Mouse (Mus musculus): ENCODE results near the gene Rbp3. TPM values are rescaled to one million over a fixed set of nuclear protein-coding genes. Genes with fewer than 3 reads are reported as not detected.

Rbp3 gene
- polyA plus RNA-seq, 1 experiment = not detected

DNA sequence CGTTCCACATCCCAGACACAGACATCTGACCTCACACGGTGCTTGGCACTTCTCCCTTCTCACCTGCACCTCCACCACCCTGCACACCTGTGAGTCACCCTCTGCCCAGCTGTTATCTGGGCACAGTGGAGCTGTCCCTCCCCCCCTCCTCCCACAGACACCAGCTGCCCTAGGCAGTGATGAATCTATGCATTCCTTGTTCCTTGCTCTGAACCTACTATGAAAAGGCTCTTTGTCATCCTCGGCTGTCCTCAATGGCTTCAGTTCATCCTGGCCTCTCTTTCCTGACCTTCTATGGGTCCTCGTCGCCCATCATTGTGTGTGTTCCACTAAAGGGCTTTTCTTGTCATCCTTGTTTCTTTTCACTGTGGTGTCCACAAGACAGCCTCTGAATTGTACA, 20.9 kb downstream of the Rbp3 start:
- Histone ChIP-seq H3K36me3 (ENCODE audit: control insufficient read depth, insufficient read depth, low read length) (no peaks in the 10 kb centered on the region), H3K4me1 (ENCODE audit: control insufficient read depth, insufficient read depth, insufficient read length, low read length) (no peaks in the 10 kb centered on the region), H3K27ac (ENCODE audit: insufficient read depth, low read depth, low read length) (no peak overlapping the region), H3K27me3 (ENCODE audit: control insufficient read depth, insufficient read depth, low read length) (no peaks in the 10 kb centered on the region), H3K4me3 (ENCODE audit: low read depth, low read length) (no peak overlapping the region)
- TF ChIP-seq CTCF (IDR thresholded peaks at IDR 0.05; ENCODE audit: extremely low read depth, insufficient read length, insufficient replicate concordance, low read depth, low read length) (no peak), POLR2A (IDR thresholded peaks at IDR 0.05; ENCODE audit: low read depth, low read length) (no peak)
- 64% methylated on average over 5 of the region's 5 CpGs for WGBS

DNA sequence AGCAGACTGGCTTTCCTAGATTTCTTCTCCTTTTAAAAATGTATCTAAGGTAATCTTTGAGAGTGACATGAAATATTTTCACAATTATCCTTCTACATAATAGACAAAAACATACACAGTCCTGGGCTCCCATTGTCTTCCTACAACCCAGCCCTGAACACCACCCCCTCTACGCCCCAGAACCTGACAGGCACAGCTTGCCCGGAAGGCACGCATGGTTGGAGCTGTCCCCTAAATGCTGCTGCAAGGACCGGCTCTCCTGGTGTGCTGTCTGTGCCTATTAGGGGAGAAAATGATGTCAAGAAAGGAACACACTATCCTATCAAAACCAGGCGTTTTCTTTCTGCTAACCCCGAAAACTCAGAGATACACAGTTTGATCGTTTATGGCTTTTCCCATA, 23.9 kb downstream of the Rbp3 start:
- WGBS = 37% methylated on average over 7 of the region's 7 CpGs
- Histone ChIP-seq H3K27me3 (ENCODE audit: control insufficient read depth, insufficient read depth, low read length) (no peaks in the 10 kb centered on the region), H3K27ac (ENCODE audit: insufficient read depth, low read depth, low read length) (no peak overlapping the region), H3K4me3 (ENCODE audit: low read depth, low read length) (no peak overlapping the region), H3K36me3 (ENCODE audit: control insufficient read depth, insufficient read depth, low read length) (no peaks in the 10 kb centered on the region), H3K4me1 (ENCODE audit: control insufficient read depth, insufficient read depth, insufficient read length, low read length) (no peaks in the 10 kb centered on the region)
- TF ChIP-seq POLR2A (IDR thresholded peaks at IDR 0.05; ENCODE audit: low read depth, low read length) = no peak
- no peak for TF ChIP-seq CTCF (IDR thresholded peaks at IDR 0.05; ENCODE audit: extremely low read depth, insufficient read length, insufficient replicate concordance, low read depth, low read length)

DNA sequence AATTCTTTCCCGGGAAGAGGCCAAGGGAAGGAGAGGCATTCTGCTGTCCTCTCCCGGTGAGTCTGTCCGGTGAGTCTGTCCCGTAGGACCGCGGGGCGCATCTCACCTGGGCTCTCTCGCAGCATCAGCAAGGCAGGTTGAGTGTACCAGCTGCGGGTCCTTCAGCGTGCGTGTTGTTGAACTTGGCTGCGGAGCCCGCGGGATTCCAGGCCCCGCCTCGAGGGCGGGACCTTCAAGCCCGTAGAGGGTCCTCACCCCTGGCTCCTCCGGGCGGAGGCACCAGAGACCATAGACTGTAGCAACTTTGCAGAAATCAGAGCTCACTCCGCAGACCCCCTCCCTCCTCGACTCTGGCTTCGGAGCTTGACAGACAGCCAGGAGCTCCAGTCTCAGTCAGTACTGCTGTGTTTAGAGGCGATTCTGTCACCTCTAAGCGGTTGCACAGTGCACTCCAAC, 24.8 kb downstream of the Rbp3 start, which contains the start of gene Zfp488:
Zfp488 (minus strand) TSS at position 161 of the 456 bp plus-strand sequence.
- Histone ChIP-seq H3K27me3 (ENCODE audit: control insufficient read depth, insufficient read depth, low read length) (no peaks in the 10 kb centered on the region), H3K27ac (ENCODE audit: insufficient read depth, low read depth, low read length) (no peak within 1 kb of the TSS), H3K4me3 (ENCODE audit: low read depth, low read length) (no peak within 1 kb of the TSS), H3K4me1 (ENCODE audit: control insufficient read depth, insufficient read depth, insufficient read length, low read length) (no peaks in the 10 kb centered on the region), H3K36me3 (ENCODE audit: control insufficient read depth, insufficient read depth, low read length) (no peaks in the 10 kb centered on the region)
- no peak for TF ChIP-seq CTCF (IDR thresholded peaks at IDR 0.05; ENCODE audit: extremely low read depth, insufficient read length, insufficient replicate concordance, low read depth, low read length)
- TF ChIP-seq POLR2A (IDR thresholded peaks at IDR 0.05; ENCODE audit: low read depth, low read length) = no peak
- 5% methylated on average over 25 of the region's 25 CpGs for WGBS

DNA sequence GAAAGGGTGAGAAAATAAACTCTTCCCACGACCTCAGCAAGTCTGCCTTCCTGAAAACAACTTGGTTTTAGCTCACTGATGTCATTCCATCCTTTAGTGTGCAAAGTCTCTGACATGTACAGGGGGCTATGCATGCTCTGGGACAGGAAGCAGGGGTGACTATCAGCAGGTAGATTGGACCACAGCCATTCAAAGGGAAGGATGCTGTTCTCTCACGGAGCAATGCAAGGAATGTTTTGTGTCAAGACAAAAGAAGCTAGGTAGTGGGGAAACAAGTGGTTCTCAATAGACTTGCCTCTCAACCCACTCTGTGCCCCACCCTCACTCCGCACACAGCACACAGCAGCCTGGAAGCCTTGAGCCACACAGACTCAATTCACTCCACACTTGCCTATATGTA, 35.4 kb downstream of the Rbp3 start:
- WGBS = 42% methylated on average over 3 of the region's 3 CpGs
- H3K27ac ChIP-seq (ENCODE audit: insufficient read depth, low read depth, low read length) = no peak overlapping the region
- TF ChIP-seq POLR2A (IDR thresholded peaks at IDR 0.05; ENCODE audit: low read depth, low read length) (no peak), CTCF (IDR thresholded peaks at IDR 0.05; ENCODE audit: extremely low read depth, insufficient read length, insufficient replicate concordance, low read depth, low read length) (no peak)
- H3K4me1 ChIP-seq (ENCODE audit: control insufficient read depth, insufficient read depth, insufficient read length, low read length) = no peaks in the 10 kb centered on the region
- H3K4me3 ChIP-seq (ENCODE audit: low read depth, low read length) = no peak overlapping the region
- no peaks in the 10 kb centered on the region for H3K27me3 ChIP-seq (ENCODE audit: control insufficient read depth, insufficient read depth, low read length)
- no peaks in the 10 kb centered on the region for H3K36me3 ChIP-seq (ENCODE audit: control insufficient read depth, insufficient read depth, low read length)

DNA sequence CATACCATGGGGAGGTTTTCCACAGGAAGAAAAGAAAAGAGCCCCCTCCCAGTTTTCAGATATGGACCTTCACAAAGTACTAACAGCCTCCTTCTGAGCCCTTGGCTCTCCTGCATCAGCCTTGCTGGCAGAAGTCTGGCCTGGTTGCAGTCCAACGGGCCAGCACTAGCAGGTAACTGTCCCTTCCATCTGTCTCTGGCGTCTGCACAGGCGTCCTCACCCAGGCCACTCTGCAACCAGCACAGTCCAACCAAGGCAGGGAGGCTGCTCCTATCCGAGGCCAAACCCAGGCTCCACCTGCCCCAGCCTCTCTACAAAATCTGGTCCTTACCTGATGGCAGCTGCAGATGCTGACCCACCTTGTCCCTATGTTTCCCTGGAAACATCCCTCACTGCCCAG, 38.2 kb downstream of the Rbp3 start:
- H3K27ac ChIP-seq (ENCODE audit: insufficient read depth, low read depth, low read length) = no peak overlapping the region
- 64% methylated on average over 4 of the region's 4 CpGs for WGBS
- TF ChIP-seq CTCF (IDR thresholded peaks at IDR 0.05; ENCODE audit: extremely low read depth, insufficient read length, insufficient replicate concordance, low read depth, low read length) = no peak
- TF ChIP-seq POLR2A (IDR thresholded peaks at IDR 0.05; ENCODE audit: low read depth, low read length) = no peak
- no peaks in the 10 kb centered on the region for H3K27me3 ChIP-seq (ENCODE audit: control insufficient read depth, insufficient read depth, low read length)
- no peak overlapping the region for H3K4me3 ChIP-seq (ENCODE audit: low read depth, low read length)
- no peaks in the 10 kb centered on the region for H3K36me3 ChIP-seq (ENCODE audit: control insufficient read depth, insufficient read depth, low read length)
- H3K4me1 ChIP-seq (ENCODE audit: control insufficient read depth, insufficient read depth, insufficient read length, low read length) = no peaks in the 10 kb centered on the region

DNA sequence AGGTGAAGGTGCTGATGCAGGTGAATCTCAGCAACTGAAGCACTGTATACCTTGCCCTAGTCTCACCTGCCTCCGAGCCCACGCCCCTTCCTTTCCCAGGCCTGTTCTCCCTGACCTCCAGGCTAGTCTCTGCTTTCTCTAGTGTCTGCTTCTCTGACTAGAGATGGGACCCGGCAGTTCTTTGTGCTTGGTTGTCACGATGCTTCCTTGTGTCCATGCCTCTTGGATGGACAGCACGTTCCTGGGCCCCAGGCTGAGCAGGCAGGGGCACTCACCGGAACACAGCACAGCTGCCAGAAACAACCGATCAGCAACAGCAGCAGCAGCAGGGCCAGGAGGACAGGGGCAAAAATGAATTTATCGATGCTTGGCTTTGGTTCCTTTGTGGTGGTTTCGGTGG, 39.2 kb downstream of the Rbp3 start:
- H3K4me3 ChIP-seq (ENCODE audit: low read depth, low read length) = no peak overlapping the region
- TF ChIP-seq POLR2A (IDR thresholded peaks at IDR 0.05; ENCODE audit: low read depth, low read length) = no peak
- TF ChIP-seq CTCF (IDR thresholded peaks at IDR 0.05; ENCODE audit: extremely low read depth, insufficient read length, insufficient replicate concordance, low read depth, low read length) = no peak
- H3K27me3 ChIP-seq (ENCODE audit: control insufficient read depth, insufficient read depth, low read length) = no peaks in the 10 kb centered on the region
- no peaks in the 10 kb centered on the region for H3K36me3 ChIP-seq (ENCODE audit: control insufficient read depth, insufficient read depth, low read length)
- no peaks in the 10 kb centered on the region for H3K4me1 ChIP-seq (ENCODE audit: control insufficient read depth, insufficient read depth, insufficient read length, low read length)
- WGBS = 89% methylated on average over 9 of the region's 9 CpGs
- H3K27ac ChIP-seq (ENCODE audit: insufficient read depth, low read depth, low read length) = no peak overlapping the region

DNA sequence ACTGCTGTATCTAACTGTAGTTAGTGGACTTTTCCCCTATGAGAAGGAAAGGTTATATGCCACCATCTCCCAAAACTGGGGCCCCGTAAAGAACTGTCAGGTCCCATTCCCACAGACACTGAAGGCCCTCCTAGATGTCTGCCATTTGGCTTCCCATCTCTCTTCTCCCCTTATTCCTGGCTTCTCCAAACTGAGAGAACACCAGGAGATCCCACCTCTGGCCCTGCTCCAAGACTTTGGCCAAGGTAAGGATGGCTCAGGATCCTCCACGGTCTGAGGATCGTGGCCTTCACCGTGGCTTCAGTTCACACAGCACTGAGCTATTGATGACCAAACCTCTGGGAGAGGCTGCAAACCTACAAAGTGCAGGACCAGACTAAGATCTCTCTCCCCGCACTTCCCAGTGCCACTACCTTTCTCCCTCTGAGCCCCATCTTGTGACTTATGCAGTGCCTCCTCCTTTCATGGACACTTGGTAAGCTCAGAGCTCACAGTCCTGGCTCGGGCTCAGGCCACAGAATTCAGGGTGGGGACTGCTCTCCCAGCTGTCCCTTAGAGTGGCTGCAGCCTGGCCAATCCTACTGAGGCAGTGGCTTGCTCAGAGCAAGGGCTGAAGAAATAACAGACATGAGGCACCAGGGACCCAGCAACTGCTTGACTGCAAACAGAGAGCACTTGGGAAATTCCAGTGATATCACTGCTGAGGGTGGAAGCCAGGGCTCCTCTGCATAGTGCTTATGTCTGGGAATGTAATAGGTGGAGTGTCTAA, 39.9 kb downstream of the Rbp3 start:
- TF ChIP-seq POLR2A (IDR thresholded peaks at IDR 0.05; ENCODE audit: low read depth, low read length) (no peak), CTCF (IDR thresholded peaks at IDR 0.05; ENCODE audit: extremely low read depth, insufficient read length, insufficient replicate concordance, low read depth, low read length) (no peak)
- 80% methylated on average over 6 of the region's 6 CpGs for WGBS

More for the DNA sequence above, 39.9 kb downstream of the Rbp3 start:
- H3K36me3 ChIP-seq (ENCODE audit: control insufficient read depth, insufficient read depth, low read length) = no peaks in the 10 kb centered on the region
- H3K27me3 ChIP-seq (ENCODE audit: control insufficient read depth, insufficient read depth, low read length) = no peaks in the 10 kb centered on the region
- no peak overlapping the region for H3K4me3 ChIP-seq (ENCODE audit: low read depth, low read length)
- H3K27ac ChIP-seq (ENCODE audit: insufficient read depth, low read depth, low read length) = no peak overlapping the region
- H3K4me1 ChIP-seq (ENCODE audit: control insufficient read depth, insufficient read depth, insufficient read length, low read length) = no peaks in the 10 kb centered on the region

Data from small intestine, adult 2 months (tissue).